Mouse (Mus musculus): ENCODE data around the gene Lrrc18. TPM values are rescaled to one million over a fixed set of nuclear protein-coding genes. Genes with fewer than 3 reads are reported as not detected.

Lrrc18 gene
- polyA plus RNA-seq, 1 experiment from 2014 or later: 0.28 TPM

GRCm38 (mm10) chr14:33033424-33033823 lies 42.2 kb downstream of the Lrrc18 start:
- no peaks in the 10 kb centered on the region for H3K27me3 ChIP-seq (ENCODE audit: control insufficient read depth, insufficient read depth, low read length)
- no peak overlapping the region for H3K9ac ChIP-seq (ENCODE audit: low read length)
- H3K4me3 ChIP-seq (ENCODE audit: low read length): no peak overlapping the region
- WGBS: 42% methylated on average over 6 of the region's 6 CpGs
- H3K4me2 ChIP-seq (ENCODE audit: low read depth, low read length): no peak overlapping the region
- H3K36me3 ChIP-seq (ENCODE audit: control insufficient read depth, insufficient read depth): no peaks in the 10 kb centered on the region
- ATAC-seq (replicated peaks; ENCODE audit: extremely low read depth, insufficient read depth, low FRiP score): no peak
- H3K4me1 ChIP-seq (ENCODE audit: control insufficient read depth, insufficient read depth, low read length): no peaks in the 10 kb centered on the region
- H3K9me3 ChIP-seq (replicated peaks; ENCODE audit: control insufficient read depth, low read length): no peaks in the 10 kb centered on the region
- no peak overlapping the region for H3K27ac ChIP-seq (ENCODE audit: low read length)

GRCm38 (mm10) chr14:33035386-33035785 lies 44.2 kb downstream of the Lrrc18 start:
- Histone ChIP-seq H3K36me3 (ENCODE audit: control insufficient read depth, insufficient read depth) (no peaks in the 10 kb centered on the region), H3K4me2 (ENCODE audit: low read depth, low read length) (no peak overlapping the region), H3K9me3 (replicated peaks; ENCODE audit: control insufficient read depth, low read length) (no peaks in the 10 kb centered on the region), H3K4me3 (ENCODE audit: low read length) (no peak overlapping the region), H3K27ac (ENCODE audit: low read length) (no peak overlapping the region), H3K9ac (ENCODE audit: low read length) (no peak overlapping the region), H3K27me3 (ENCODE audit: control insufficient read depth, insufficient read depth, low read length) (no peaks in the 10 kb centered on the region), H3K4me1 (ENCODE audit: control insufficient read depth, insufficient read depth, low read length) (no peaks in the 10 kb centered on the region)
- 74% methylated on average over 5 of the region's 5 CpGs for WGBS
- ATAC-seq (replicated peaks; ENCODE audit: extremely low read depth, insufficient read depth, low FRiP score): no peak

- no peaks in the 10 kb centered on the region for H3K4me1 ChIP-seq (ENCODE audit: control insufficient read depth, insufficient read depth, low read length)
- no peaks in the 10 kb centered on the region for H3K36me3 ChIP-seq (ENCODE audit: control insufficient read depth, insufficient read depth)
- WGBS: 33% methylated on average over 3 of the region's 3 CpGs
- no peak for ATAC-seq (replicated peaks; ENCODE audit: extremely low read depth, insufficient read depth, low FRiP score)
- H3K27ac ChIP-seq (ENCODE audit: low read length): no peak overlapping the region
- no peaks in the 10 kb centered on the region for H3K9me3 ChIP-seq (replicated peaks; ENCODE audit: control insufficient read depth, low read length)
- no peaks in the 10 kb centered on the region for H3K27me3 ChIP-seq (ENCODE audit: control insufficient read depth, insufficient read depth, low read length)
- no peak overlapping the region for H3K9ac ChIP-seq (ENCODE audit: low read length)
- no peak overlapping the region for H3K4me3 ChIP-seq (ENCODE audit: low read length)
- H3K4me2 ChIP-seq (ENCODE audit: low read depth, low read length): no peak overlapping the region
These were observed 45.6 kb downstream of the Lrrc18 start for GRCm38 (mm10) chr14:33036811-33037210.

- Histone ChIP-seq H3K27ac (ENCODE audit: low read length) (no peak overlapping the region), H3K9ac (ENCODE audit: low read length) (no peak overlapping the region), H3K4me2 (ENCODE audit: low read depth, low read length) (no peak overlapping the region), H3K4me1 (ENCODE audit: control insufficient read depth, insufficient read depth, low read length) (no peaks in the 10 kb centered on the region), H3K27me3 (ENCODE audit: control insufficient read depth, insufficient read depth, low read length) (no peaks in the 10 kb centered on the region), H3K36me3 (ENCODE audit: control insufficient read depth, insufficient read depth) (no peaks in the 10 kb centered on the region), H3K4me3 (ENCODE audit: low read length) (no peak overlapping the region), H3K9me3 (replicated peaks; ENCODE audit: control insufficient read depth, low read length) (no peaks in the 10 kb centered on the region)
- no peak for ATAC-seq (replicated peaks; ENCODE audit: extremely low read depth, insufficient read depth, low FRiP score)
- WGBS: 84% methylated on average over 3 of the region's 3 CpGs
These were observed 54.0 kb downstream of the Lrrc18 start for GRCm38 (mm10) chr14:33045217-33045616.

- 50% methylated on average over 8 of the region's 8 CpGs for WGBS
- Histone ChIP-seq H3K4me3 (ENCODE audit: low read length) (no peak overlapping the region), H3K4me2 (ENCODE audit: low read depth, low read length) (no peak overlapping the region), H3K9ac (ENCODE audit: low read length) (no peak overlapping the region), H3K27ac (ENCODE audit: low read length) (no peak overlapping the region), H3K36me3 (ENCODE audit: control insufficient read depth, insufficient read depth) (no peaks in the 10 kb centered on the region), H3K4me1 (ENCODE audit: control insufficient read depth, insufficient read depth, low read length) (no peaks in the 10 kb centered on the region; the same call in 1 of the 2 replicates), H3K9me3 (replicated peaks; ENCODE audit: control insufficient read depth, low read length) (no peaks in the 10 kb centered on the region), H3K27me3 (ENCODE audit: control insufficient read depth, insufficient read depth, low read length) (no peaks in the 10 kb centered on the region)
- no peak for ATAC-seq (replicated peaks; ENCODE audit: extremely low read depth, insufficient read depth, low FRiP score)
These were observed 62.3 kb downstream of the Lrrc18 start for GRCm38 (mm10) chr14:33053441-33053840.

- Histone ChIP-seq H3K4me1 (ENCODE audit: control insufficient read depth, insufficient read depth, low read length) (no peaks in the 10 kb centered on the region; the same call in 1 of the 2 replicates), H3K36me3 (ENCODE audit: control insufficient read depth, insufficient read depth) (no peaks in the 10 kb centered on the region), H3K4me2 (ENCODE audit: low read depth, low read length) (no peak overlapping the region), H3K9ac (ENCODE audit: low read length) (no peak overlapping the region), H3K27me3 (ENCODE audit: control insufficient read depth, insufficient read depth, low read length) (no peaks in the 10 kb centered on the region), H3K27ac (ENCODE audit: low read length) (no peak overlapping the region), H3K4me3 (ENCODE audit: low read length) (no peak overlapping the region), H3K9me3 (replicated peaks; ENCODE audit: control insufficient read depth, low read length) (no peaks in the 10 kb centered on the region)
- ATAC-seq (replicated peaks; ENCODE audit: extremely low read depth, insufficient read depth, low FRiP score): no peak
- 86% methylated on average over 7 of the region's 7 CpGs for WGBS
These were observed 67.9 kb downstream of the Lrrc18 start for GRCm38 (mm10) chr14:33058881-33059660.

- Histone ChIP-seq H3K4me2 (ENCODE audit: low read depth, low read length) (no peak overlapping the region), H3K9ac (ENCODE audit: low read length) (no peak overlapping the region), H3K36me3 (ENCODE audit: control insufficient read depth, insufficient read depth) (no peaks in the 10 kb centered on the region), H3K27ac (ENCODE audit: low read length) (no peak overlapping the region), H3K4me1 (ENCODE audit: control insufficient read depth, insufficient read depth, low read length) (no peaks in the 10 kb centered on the region), H3K9me3 (replicated peaks; ENCODE audit: control insufficient read depth, low read length) (no peaks in the 10 kb centered on the region), H3K4me3 (ENCODE audit: low read length) (no peak overlapping the region), H3K27me3 (ENCODE audit: control insufficient read depth, insufficient read depth, low read length) (no peaks in the 10 kb centered on the region)
- WGBS: 76% methylated on average over 5 of the region's 5 CpGs
- no peak for ATAC-seq (replicated peaks; ENCODE audit: extremely low read depth, insufficient read depth, low FRiP score)
These were observed 71.8 kb downstream of the Lrrc18 start for GRCm38 (mm10) chr14:33062996-33063395.

Other genes starting within 250 kb of the Lrrc18 start
- 0.65 and 0.68 TPM in 2 replicates for gene Tmem273, start 205.4 kb upstream of the Lrrc18 start, polyA plus RNA-seq (2015; fragmentation: Nextera tagmentation; extraction: Ambion mirVana)
- gene Fam170b, start 157.4 kb upstream of the Lrrc18 start, polyA plus RNA-seq (2015; fragmentation: Nextera tagmentation; extraction: Ambion mirVana): not detected in 2 replicates
- gene Vstm4, start 134.6 kb upstream of the Lrrc18 start, polyA plus RNA-seq (2015; fragmentation: Nextera tagmentation; extraction: Ambion mirVana): 24.1 and 24.2 TPM in 2 replicates
- 0.55 and 1.2 TPM in 2 replicates for gene Wdfy4, start 194.1 kb downstream of the Lrrc18 start, polyA plus RNA-seq (2015; fragmentation: Nextera tagmentation; extraction: Ambion mirVana)
- 1.4 and 2.8 TPM in 2 replicates for gene Arhgap22, start 222.6 kb downstream of the Lrrc18 start, polyA plus RNA-seq (2015; fragmentation: Nextera tagmentation; extraction: Ambion mirVana)

Measured in heart, embryonic 16.5 days (tissue).